Mouse (Mus musculus) bone marrow, adult 2 months (tissue): Measurements from ENCODE around the gene Alpl. TPM values are rescaled to one million over a fixed set of nuclear protein-coding genes. Genes with fewer than 3 reads are reported as not detected.

Experiments
- H3K27ac ChIP-seq: fragments of 200-500 bp; 2 replicates; pipeline ENCODE4 v1.5.1; 2012; ENCODE audit warnings: low read depth, mild to moderate bottlenecking, control low read depth, inconsistent platforms, low read length; ENCODE audit not compliant: control insufficient read depth, poor library complexity, insufficient read depth
- H3K4me1 ChIP-seq: fragments of 200-500 bp; 2 replicates; pipeline ENCODE4 v1.6.1; 2011; ENCODE audit warnings: low read length; ENCODE audit not compliant: control insufficient read depth, insufficient read depth
- H3K4me3 ChIP-seq: fragments of 200-500 bp; replicated peaks from 2 replicates; pipeline ENCODE3; 2011; ENCODE audit warnings: mild to moderate bottlenecking, low read depth, low read length, control low read depth; ENCODE audit not compliant: control insufficient read depth
- CTCF ChIP-seq: fragments of 200-500 bp; IDR thresholded peaks from 2 replicates; pipeline ENCODE4 v1.5.1; 2011; ENCODE audit warnings: low read length, control low read depth; ENCODE audit not compliant: control insufficient read depth, insufficient read depth
- POLR2A ChIP-seq: fragments of 200-500 bp; IDR thresholded peaks from 2 replicates; pipeline ENCODE4 v1.6.1; 2011; ENCODE audit warnings: low read depth, mild to moderate bottlenecking, control low read depth, low read length, borderline replicate concordance; ENCODE audit not compliant: control insufficient read depth
- WGBS: fragments of 180-500 bp; shearing (Covaris S2); methylation state at CpG from one replicate; pipeline ENCODE4 v1.1.7; 2018; 5-methylcytosine and 5-hydroxymethylcytosine counted together
- polyA plus RNA-seq: library from polyadenylated mRNA; stranded (reverse); fragments of >200 nt; gene quantifications from 2 replicates; pipeline ENCODE4 v1.2.4, GENCODE M21; 2011; ENCODE audit warnings: low replicate concordance; ENCODE audit not compliant: missing spikeins, insufficient read depth, insufficient read length

The Alpl gene
- polyA plus RNA-seq, 1 experiment, result 7.1 TPM

- peak; percentile 56; the same call in 1 of the 2 replicates for TF ChIP-seq CTCF
- TF ChIP-seq POLR2A, result no peak
- Histone ChIP-seq H3K4me3 (no peak overlapping the region), H3K27ac (no peak overlapping the region), H3K4me1 (no peaks in the 10 kb centered on the region)
- 61% methylated on average over 13 of the region's 13 CpGs for WGBS
These were observed 51.7 kb downstream of the Alpl start for GRCm38 (mm10) chr4:137744433-137744918.

- Histone ChIP-seq H3K27ac (no peak overlapping the region), H3K4me1 (no peaks in the 10 kb centered on the region), H3K4me3 (no peak overlapping the region)
- TF ChIP-seq POLR2A (no peak), CTCF (no peak)
- WGBS, result 71% methylated on average over 7 of the region's 7 CpGs
These were observed 52.4 kb downstream of the Alpl start for GRCm38 (mm10) chr4:137743791-137744190.

- 41% methylated on average over 7 of the region's 7 CpGs for WGBS
- Histone ChIP-seq H3K4me3 (no peak overlapping the region), H3K27ac (no peak overlapping the region), H3K4me1 (no peaks in the 10 kb centered on the region)
- no peak for TF ChIP-seq POLR2A
- TF ChIP-seq CTCF, result no peak
These were observed 55.8 kb downstream of the Alpl start for GRCm38 (mm10) chr4:137740350-137740749.

DNA sequence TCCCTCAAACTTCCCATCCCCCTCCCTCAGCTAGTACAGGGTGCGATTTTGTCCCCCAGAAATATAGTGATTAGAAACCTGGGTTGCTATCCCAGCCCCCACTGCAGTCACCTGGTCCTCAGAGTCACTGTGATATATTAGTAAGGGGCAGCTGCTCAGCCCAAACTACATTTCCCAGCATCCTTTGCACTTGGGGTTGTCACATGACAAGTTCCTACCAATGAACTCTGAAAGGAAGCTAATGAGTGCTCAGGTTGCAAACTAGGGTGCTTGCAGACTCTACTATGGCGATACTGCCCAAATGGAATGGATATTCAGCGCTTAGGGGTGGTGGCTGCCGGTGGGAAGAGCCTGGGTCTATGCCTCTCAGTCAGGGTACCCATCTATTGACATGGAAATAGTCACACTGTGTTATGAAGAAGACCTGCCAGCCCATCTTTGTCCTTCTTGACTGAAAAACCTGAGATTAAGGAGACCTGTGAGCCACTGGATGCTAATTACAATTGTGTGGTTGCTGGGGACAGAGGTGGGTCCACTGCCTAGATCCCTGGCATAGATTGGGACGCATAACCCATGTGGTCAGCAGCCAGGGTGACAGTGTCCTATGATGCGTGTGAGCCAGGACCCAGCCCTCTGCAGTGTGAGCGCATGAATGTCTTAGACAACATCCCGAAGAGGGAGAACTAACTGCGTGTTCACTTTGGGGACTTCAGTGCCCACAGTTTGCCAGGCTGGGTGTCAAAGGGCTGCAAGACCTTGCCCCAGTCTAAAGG is 56.8 kb downstream of the Alpl start:
- no peak for TF ChIP-seq POLR2A
- TF ChIP-seq CTCF, result no peak
- 50% methylated on average over 9 of the region's 9 CpGs for WGBS
- no peak overlapping the region for H3K4me3 ChIP-seq
- no peaks in the 10 kb centered on the region for H3K4me1 ChIP-seq
- H3K27ac ChIP-seq, result no peak overlapping the region

DNA sequence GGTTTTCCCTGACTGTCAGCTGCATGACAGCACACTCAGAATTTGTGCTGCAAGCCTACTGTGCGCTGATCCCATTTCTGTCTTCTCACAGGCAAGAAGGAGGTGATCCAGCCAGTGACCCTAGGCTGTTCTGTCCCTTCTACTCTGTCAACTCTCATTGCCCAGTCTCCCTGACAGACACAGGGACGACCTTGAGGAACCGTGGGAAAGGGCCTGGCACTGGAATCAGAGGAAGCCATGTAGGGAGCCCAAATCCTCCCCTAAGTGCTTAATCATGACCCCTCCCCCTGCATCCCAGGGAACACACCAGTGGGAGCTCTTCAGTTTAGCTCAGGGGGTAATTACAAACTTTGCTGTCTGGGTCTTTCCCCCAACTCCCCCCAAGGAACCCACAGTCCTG is 58.4 kb downstream of the Alpl start:
- 57% methylated on average over 3 of the region's 3 CpGs for WGBS
- no peak for TF ChIP-seq POLR2A
- no peak for TF ChIP-seq CTCF
- Histone ChIP-seq H3K4me3 (no peak overlapping the region), H3K27ac (no peak overlapping the region), H3K4me1 (no peaks in the 10 kb centered on the region)

DNA sequence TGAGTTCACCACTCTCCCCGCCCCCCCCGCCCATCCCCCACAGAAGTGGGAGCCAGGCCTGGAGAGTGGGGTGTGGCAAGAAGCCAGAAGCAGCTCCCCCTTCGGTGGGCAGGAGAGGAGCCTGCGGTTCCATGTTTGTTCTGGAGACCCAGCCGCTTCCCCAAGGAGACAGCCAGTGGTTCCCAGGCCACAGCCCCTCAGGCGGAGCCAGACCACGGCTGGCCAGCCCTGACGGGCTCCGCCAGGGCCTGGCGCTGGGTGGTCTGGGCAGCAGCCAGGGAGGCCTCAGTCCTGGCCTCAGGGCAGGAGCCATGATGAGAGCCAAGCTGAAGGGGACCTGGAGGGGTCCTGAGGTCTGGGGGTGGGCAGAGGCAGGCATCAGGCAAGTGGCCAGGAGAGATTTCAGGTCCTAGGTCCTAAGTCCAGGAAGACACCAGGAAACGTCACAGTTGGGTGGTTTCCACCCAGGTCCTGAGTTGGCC is 59.9 kb downstream of the Alpl start:
- TF ChIP-seq CTCF, result no peak
- no peak for TF ChIP-seq POLR2A
- Histone ChIP-seq H3K27ac (no peak overlapping the region), H3K4me1 (no peaks in the 10 kb centered on the region), H3K4me3 (no peak overlapping the region)
- WGBS, result 66% methylated on average over 11 of the region's 11 CpGs

- no peak overlapping the region for H3K27ac ChIP-seq
- no peaks in the 10 kb centered on the region for H3K4me1 ChIP-seq
- no peak overlapping the region for H3K4me3 ChIP-seq
- 73% methylated on average over 5 of the region's 5 CpGs for WGBS
- TF ChIP-seq CTCF, result no peak
- TF ChIP-seq POLR2A, result no peak
These were observed 62.7 kb downstream of the Alpl start for GRCm38 (mm10) chr4:137733459-137733858.

DNA sequence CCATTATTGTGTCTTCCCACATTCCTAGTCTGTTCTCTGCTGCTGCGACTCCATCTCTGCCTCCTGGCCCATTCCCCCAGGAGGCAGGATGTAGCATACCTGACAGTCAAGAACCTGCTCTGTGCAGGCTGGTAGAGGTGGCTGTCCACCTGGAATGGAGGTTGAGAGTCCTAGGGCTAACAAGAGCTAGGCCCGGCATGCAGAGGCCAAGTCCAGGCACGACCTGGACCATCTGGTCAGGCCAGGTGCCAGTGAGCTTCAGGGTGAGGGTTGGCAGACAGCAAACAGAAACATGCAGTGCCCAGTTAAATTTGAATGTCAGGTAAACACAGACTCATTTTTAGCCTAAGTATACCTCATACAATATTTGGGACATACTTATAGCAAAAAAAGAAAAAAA is 63.2 kb downstream of the Alpl start:
- Histone ChIP-seq H3K27ac (no peak overlapping the region), H3K4me1 (no peaks in the 10 kb centered on the region), H3K4me3 (no peak overlapping the region)
- 76% methylated on average over 3 of the region's 3 CpGs for WGBS
- no peak for TF ChIP-seq CTCF
